ENCODE assay signal across 27 mouse cellular contexts in genomic region chr2:79647728-79648127, GRCm38 (mm10). TPM values are rescaled to one million over a fixed set of nuclear protein-coding genes. Genes with fewer than 3 reads are reported as not detected.
"Had no signal": no experiment of that assay in that cellular context is flagged by ENCODE, and none has a peak within 500 bp of the region (broad histone marks: within the 10 kb centered on the region; RNA-seq: fewer than 3 reads in every experiment).

No protein-coding gene starts in this region.

- H3K4me3 ChIP-seq: heart, embryonic 10.5 days; heart, embryonic 12.5 days; hindbrain, embryonic 10.5 days; hindbrain, embryonic 12.5 days; intestine, embryonic 15.5 days; layer of hippocampus, adult 2 months; left cerebral cortex, adult 2 months; limb, embryonic 10.5 days; limb, embryonic 12.5 days; liver, embryonic 13.5 days had no signal

- ATAC-seq: hindbrain, embryonic 16.5 days; inflammation-experienced regulatory T-cells, adult 6 months; intestine, embryonic 15.5 days; intestine, postnatal 0 days had no signal

- DNase-seq: gastrocnemius, adult 2 months; gastrocnemius, postnatal 10 days; gastrocnemius, postnatal 25 days; heart, adult 18-20 months; heart, postnatal 10 days; heart, postnatal 4 days; kidney, adult 9 months; kidney, postnatal 4 days; liver; liver, embryonic 13.5 days had no signal

- H3K9ac ChIP-seq: hindbrain, embryonic 12.5 days; hindbrain, embryonic 14.5 days; intestine, embryonic 15.5 days; limb, embryonic 12.5 days; liver, embryonic 13.5 days had no signal

- H3K4me2 ChIP-seq: heart, embryonic 12.5 days; hindbrain, embryonic 12.5 days; hindbrain, embryonic 14.5 days; limb, embryonic 12.5 days; liver, embryonic 11.5 days; liver, embryonic 13.5 days had no signal

- H3K4me1 ChIP-seq: hindbrain, embryonic 12.5 days; limb, embryonic 10.5 days had no signal

- H3K27ac ChIP-seq: heart, embryonic 10.5 days; hindbrain, embryonic 10.5 days; hindbrain, embryonic 12.5 days; hindbrain, embryonic 14.5 days; intestine, embryonic 15.5 days; kidney, postnatal 0 days; limb, embryonic 12.5 days; liver, embryonic 13.5 days had no signal

- H3K27me3 ChIP-seq: heart, embryonic 12.5 days; hindbrain, embryonic 12.5 days; intestine, embryonic 15.5 days; limb, embryonic 12.5 days; liver, embryonic 13.5 days had no signal

- H3K9me3 ChIP-seq: heart, embryonic 10.5 days; heart, embryonic 12.5 days; hindbrain, embryonic 10.5 days; hindbrain, embryonic 12.5 days; intestine, embryonic 15.5 days; limb, embryonic 10.5 days; limb, embryonic 12.5 days; liver, embryonic 13.5 days had no signal

RNA-seq across cellular contexts. Expression of gene Ppp1r1c, which starts 59.9 kb away (rescaled TPM):
- polyA plus RNA-seq: heart, embryonic 10.5 days; heart, embryonic 14.5 days; heart, embryonic 16.5 days; intestine, embryonic 15.5 days; intestine, postnatal 0 days; limb, embryonic 10.5 days; liver, embryonic 13.5 days had no signal
